Mouse (Mus musculus): ENCODE measurements around the gene BC037034. TPM values are rescaled to one million over a fixed set of nuclear protein-coding genes. Genes with fewer than 3 reads are reported as not detected.

Gene BC037034
- 47.3 to 60.1 TPM (median 49.0 TPM) in 4 replicates for total RNA-seq (2023)

DNA sequence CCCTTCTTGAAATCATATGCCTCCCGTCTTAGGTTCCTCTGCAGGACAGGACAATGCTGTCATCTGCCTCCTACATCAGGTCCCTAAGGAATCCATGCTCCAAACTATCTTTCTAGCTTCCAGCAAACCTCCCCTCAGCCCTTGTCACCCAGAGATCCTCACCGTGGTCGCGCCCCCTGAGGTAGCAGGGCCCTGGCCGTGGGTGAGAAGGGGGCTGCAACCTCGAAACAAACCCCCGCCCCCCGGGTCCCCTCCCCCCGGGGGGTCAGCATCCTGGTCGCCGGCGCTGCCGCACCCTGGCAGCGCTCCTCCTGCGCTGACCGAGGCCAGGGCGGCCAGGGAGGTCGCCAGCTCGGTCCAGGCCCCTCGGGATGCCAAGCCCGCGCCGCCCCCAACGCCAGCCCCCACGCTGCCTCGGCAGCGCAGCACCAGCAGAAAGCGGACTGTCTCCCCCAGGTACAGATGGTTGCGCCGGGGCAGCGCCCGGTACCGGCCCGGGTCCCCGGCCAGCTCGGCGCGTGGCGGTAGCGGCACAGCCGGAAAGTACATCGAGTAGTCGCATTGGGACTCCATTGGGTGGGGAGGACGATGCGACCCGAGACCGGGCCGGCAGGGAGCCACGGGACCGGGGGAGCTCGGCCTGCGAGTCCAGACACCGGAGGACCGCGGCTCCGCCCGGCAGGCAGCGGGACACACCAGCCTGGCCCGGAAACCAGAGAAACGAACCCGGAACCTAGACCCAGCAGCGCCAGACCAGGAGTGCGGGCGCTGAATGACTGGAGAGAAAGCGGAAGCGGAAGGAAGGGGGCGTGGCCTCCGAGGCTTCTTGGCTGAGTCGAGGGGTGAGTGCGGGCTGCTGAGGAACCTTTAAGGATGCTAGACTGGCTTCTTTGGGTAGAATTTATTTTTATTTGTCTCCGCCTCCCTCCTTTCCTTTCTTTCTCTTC lies at the start of gene BC037034:
Gene BC037034 (minus strand): TSS at position 774 of the 947 bp plus-strand sequence.

DNA sequence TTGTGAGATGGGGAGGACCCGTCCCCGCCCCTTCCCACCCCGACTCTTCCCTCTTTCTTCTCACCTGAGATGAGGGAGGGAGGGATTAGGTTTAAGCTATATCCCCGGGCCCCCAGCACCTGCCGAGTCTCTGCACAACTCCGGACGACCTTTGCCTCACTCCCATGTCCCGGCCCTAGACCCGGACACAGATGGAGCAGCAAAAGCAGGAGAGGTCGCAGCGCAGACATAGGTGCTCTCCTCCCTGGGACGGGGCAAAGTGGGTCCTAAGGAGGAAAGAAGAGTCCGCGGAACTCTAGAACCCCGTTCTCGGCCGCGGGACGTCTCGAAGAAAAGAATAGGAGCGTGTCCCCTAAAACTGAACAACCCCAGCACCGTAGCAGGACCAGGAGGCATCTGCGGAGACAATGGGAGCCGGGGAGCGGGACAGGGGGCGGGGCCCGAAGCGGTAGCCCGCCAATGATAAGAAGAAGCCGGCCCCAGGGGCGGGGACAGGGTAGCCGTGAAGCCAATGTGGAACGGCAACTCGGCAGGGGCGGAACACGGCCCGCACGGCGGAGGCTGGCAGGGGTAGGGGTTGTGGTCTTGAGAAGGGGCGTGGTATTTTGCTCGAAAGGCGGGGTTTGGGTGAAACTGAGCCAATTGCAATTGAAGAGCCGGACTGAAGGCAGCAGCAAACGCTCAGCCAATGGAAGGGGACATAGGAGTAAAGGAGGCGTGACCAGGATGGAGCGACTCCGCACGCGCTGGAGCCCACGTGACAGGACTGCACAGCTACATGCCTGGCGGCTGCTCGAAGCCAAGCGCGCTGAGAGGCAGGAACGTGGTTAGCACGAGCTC lies 16.0 kb upstream of the BC037034 start, which contains the start of the genes Gm43720, Gpc2 and Stag3:
Gene Gm43720 (minus strand): TSS at position 374 of the 840 bp plus-strand sequence.
Gene Gpc2 (minus strand): TSS at position 421 of the 840 bp plus-strand sequence.
Gene Stag3 (plus strand): TSS at position 656 of the 840 bp plus-strand sequence.

DNA sequence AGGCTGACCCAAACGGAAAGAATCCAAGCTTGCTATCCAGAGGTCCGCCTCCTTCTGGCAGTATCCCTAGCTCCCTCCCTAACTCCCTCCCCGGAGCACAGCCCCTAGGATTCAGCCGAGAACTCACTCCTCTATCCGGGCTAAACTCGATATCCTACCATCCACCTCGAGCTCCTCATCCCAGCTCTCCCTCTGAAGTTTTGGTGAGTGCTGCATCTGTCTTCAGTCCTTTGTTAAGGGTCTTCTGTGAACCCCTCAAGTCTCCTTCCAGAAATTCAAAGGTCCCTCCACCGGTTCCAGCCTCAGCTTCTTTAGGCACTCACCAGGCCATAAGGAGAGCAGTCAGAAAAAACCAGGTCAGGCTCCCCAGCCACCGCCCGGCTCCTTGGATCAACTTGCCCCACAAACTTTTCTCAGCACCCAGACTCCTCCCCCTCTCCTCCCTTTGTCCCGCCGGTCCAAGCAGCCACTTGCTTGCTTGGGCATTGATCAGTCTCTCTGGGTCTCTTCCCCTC lies 8.6 kb upstream of the BC037034 start, which contains the start of gene Gal3st4:
Gene Gal3st4 (minus strand): TSS at position 432 of the 515 bp plus-strand sequence.

DNA sequence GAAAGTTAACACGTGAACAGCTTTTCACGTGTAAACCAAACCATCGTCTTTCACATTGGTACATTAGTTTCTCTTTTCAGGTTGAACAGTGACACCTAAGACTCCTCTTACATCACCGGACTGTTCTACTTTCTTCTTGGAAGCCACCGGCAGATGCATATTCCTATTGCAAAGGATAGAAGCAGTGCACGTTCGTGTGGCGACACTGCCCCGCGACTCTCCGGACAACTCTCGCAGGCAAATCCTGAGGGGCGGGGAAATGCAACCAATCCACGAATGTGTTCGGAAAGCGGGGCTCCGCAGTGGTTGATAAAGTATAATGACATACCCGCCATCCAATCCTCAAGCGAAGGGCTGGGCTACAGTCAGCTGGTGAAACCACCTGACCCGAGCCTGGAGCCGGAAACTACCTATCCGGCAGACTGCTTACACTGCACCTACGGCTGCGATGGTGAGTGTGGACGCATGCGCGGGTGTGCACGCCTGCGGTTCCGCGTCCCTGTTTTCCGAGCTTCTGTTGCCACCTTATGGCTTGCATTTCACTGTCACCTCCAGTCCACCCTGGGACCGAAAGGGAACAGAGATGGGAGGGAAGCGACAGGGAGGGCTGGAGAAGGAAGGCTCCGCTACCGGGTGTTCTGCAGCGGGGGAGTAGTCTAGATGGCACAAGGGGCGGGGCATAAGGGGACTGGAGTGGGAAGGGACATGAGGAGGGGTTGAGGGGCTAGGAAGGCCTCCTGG lies 8.3 kb downstream of the BC037034 start, which contains the start of gene Lamtor4:
Gene Lamtor4 (plus strand): TSS at position 130 of the 741 bp plus-strand sequence.

DNA sequence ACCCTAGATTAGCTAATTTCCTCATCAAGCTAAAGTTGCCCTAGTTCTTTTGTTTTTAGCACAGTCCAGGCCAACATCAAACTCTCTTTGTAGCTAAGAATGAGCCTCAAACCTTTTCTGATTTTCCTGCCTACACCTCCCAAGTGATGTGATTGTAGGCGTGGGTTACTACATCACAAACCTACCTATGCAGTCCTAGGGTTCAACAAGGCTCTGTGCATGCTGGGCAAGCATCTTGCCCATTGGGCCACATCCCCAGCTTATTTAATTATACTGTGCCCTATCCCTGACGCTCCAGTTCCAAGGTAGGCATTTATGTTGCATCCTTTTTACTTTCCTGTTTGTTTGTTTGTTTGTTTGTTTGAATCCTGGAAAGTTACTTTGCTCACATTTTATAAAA lies 38.1 kb downstream of the BC037034 start, which contains the start of gene Nxpe5:
Gene Nxpe5 (plus strand): TSS at position 199 of the 400 bp plus-strand sequence.

Other genes starting within 250 kb of the BC037034 start
- not detected in 4 replicates for gene Smok3a, start 242.8 kb downstream of the BC037034 start, total RNA-seq (2023)
- gene Smok3b, start 242.6 kb downstream of the BC037034 start, total RNA-seq (2023) = not detected in 4 replicates
- not detected in 4 replicates for gene Smok3c, start 210.8 kb downstream of the BC037034 start, total RNA-seq (2023)
- gene Zkscan1, start 178.9 kb downstream of the BC037034 start, total RNA-seq (2023) = 16.7 to 18.6 TPM (median 17.1 TPM) in 4 replicates
- 7.5 to 14.3 TPM (median 10.9 TPM) in 4 replicates for gene Zscan21, start 147.1 kb downstream of the BC037034 start, total RNA-seq (2023)
- gene Zfp113, start 108.3 kb downstream of the BC037034 start, total RNA-seq (2023) = 8.3 to 11.6 TPM (median 9.5 TPM) in 4 replicates
- 48.8 to 54.2 TPM (median 50.0 TPM) in 4 replicates for gene Cops6, start 103.0 kb downstream of the BC037034 start, total RNA-seq (2023)
- gene Ap4m1, start 92.0 kb downstream of the BC037034 start, total RNA-seq (2023) = 33.4 to 38.4 TPM (median 35.6 TPM) in 4 replicates
- 50.1 to 67.0 TPM (median 54.9 TPM) in 4 replicates for gene Mcm7, start 91.6 kb downstream of the BC037034 start, total RNA-seq (2023)
- 27.6 to 29.1 TPM (median 28.3 TPM) in 4 replicates for gene Taf6, start 76.6 kb downstream of the BC037034 start, total RNA-seq (2023)
- 14.6 to 16.4 TPM (median 15.4 TPM) in 4 replicates for gene Cnpy4, start 76.5 kb downstream of the BC037034 start, total RNA-seq (2023)
- 0.91 to 1.6 TPM (median 1.3 TPM) in 4 replicates for gene Mblac1, start 69.7 kb downstream of the BC037034 start, total RNA-seq (2023)
- gene Nxpe5, start 38.1 kb downstream of the BC037034 start, total RNA-seq (2023) = not detected in 4 replicates
- 30.0 to 42.9 TPM (median 38.4 TPM) in 4 replicates for gene Lamtor4, start 8.6 kb downstream of the BC037034 start, total RNA-seq (2023)
- gene Gal3st4, start 8.8 kb upstream of the BC037034 start, total RNA-seq (2023) = not detected in 4 replicates
- not detected in 4 replicates for gene Gm43720, start 15.9 kb upstream of the BC037034 start, total RNA-seq (2023)
- gene Gpc2, start 16.0 kb upstream of the BC037034 start, total RNA-seq (2023) = 2.0 to 3.0 TPM (median 2.0 TPM) in 4 replicates
- 0.12 TPM in 1 of 4 replicates, not detected in the others for gene Stag3, start 16.2 kb upstream of the BC037034 start, total RNA-seq (2023)
- gene Pvrig, start 77.9 kb upstream of the BC037034 start, total RNA-seq (2023) = 0.53 TPM in 1 of 4 replicates, not detected in the others
- gene Zfp157, start 177.4 kb upstream of the BC037034 start, total RNA-seq (2023) = 19.0 to 21.8 TPM (median 20.3 TPM) in 4 replicates

Data from B cell, adult 62 days (primary cell).